Mouse (Mus musculus) heart, postnatal 0 days (tissue): ENCODE measurements around the gene Zbtb17.

Experiments used
- CTCF ChIP-seq: IDR thresholded peaks from 2 replicates; pipeline ENCODE4 v1.5.1; 2016; ENCODE audit warnings: antibody characterized with exemption, control low read depth, low read depth
- EP300 ChIP-seq: IDR thresholded peaks from 2 replicates; pipeline ENCODE4 v1.6.1; 2016; ENCODE audit warnings: antibody characterized with exemption, low read depth

- no peak for TF ChIP-seq CTCF
- TF ChIP-seq EP300, result no peak
Observed at GRCm38 (mm10) chr4:141432666-141433065, 11.8 kb upstream of the Zbtb17 start.
